Mouse (Mus musculus) ovary, postnatal 10 days (tissue): ENCODE data around the gene Hoxc13.

Source experiments
- DNase-seq: peaks from one replicate; pipeline ENCODE4 v3.0.0; 2022; ENCODE audit warnings: low spot score

Gene Hoxc13

DNA sequence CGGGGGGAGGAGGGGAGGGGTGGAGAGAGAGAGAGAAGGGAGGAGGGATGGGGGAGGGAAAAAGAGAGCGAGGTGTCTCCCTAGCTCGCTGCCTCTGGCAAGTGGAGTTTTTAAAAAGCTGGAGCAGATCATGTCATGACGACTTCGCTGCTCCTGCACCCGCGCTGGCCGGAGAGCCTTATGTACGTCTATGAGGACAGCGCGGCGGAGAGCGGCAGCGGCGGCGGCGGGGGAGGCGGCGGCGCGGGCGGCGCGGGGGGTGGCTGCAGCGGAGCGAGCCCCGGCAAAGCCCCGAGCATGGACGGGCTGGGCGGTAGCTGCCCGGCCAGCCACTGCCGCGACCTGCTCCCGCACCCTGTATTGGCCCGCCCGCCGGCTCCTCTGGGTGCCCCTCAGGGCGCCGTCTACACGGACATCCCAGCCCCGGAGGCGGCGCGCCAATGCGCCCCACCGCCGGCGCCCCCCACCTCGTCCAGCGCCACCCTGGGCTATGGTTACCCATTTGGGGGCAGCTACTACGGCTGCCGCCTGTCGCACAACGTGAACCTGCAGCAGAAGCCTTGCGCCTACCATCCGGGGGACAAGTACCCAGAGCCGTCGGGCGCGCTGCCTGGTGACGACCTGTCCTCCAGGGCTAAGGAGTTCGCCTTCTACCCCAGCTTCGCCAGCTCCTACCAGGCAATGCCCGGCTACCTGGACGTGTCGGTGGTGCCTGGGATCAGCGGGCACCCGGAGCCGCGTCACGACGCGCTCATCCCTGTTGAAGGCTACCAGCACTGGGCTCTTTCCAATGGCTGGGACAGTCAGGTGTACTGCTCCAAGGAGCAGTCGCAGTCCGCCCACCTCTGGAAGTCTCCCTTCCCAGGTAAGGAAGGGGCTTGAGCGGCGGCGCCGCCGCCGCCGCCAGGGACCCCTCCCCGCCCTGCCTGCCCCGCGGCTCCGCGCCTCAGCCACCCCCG is at the start of gene Hoxc13:
Hoxc13 (plus strand) TSS at position 51 of the 959 bp plus-strand sequence.
- no peak for DNase-seq

- DNase-seq, result no peak
These were observed 35.1 kb upstream of the Hoxc13 start for GRCm38 (mm10) chr15:102885803-102886202.

GRCm38 (mm10) chr15:102895115-102895514 is 25.8 kb upstream of the Hoxc13 start:
- DNase-seq, result no peak

DNA sequence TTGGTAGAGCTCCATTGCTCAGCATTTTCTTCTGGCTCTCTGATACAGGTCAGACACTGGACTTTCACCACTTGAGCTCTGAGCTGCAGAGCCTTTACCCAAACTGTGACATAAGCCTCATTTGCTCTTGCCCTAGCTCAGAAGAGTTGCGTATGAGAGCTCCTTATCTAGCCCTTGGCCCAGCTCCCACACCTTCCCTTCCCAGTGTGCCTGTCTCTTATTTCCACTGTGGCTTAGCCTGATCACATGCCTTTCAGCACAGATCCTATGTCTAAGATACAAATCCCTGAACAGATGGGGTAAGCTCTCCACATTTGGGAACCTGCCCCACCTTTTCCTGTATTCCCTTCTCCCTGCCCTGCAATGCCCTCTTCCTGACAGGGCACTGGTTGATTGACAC is 16.0 kb upstream of the Hoxc13 start:
- no peak for DNase-seq

DNA sequence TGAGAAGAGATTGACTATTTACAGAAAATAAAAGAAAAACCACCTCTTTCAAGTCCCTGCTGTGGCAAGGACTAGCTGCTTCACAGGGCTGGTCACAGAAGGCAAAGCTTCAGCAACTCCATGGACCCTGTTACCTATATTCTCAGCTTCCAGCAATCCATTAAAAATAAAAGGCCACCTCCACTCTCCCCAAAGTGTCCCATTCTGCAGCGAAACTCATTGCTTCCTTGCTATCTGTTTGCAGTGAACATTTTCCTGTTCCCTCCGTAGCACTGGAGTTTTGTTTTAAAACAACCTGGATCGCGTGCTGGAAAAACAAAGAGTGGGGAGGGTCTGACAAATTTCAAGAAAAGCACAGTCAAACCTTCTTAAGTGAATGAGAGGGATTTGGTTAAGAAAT is 11.4 kb upstream of the Hoxc13 start:
- DNase-seq, result no peak

- DNase-seq, result no peak
These were observed 10.9 kb upstream of the Hoxc13 start for GRCm38 (mm10) chr15:102910038-102910437.

- DNase-seq, result no peak
These were observed 10.3 kb upstream of the Hoxc13 start for GRCm38 (mm10) chr15:102910496-102911095.

DNA sequence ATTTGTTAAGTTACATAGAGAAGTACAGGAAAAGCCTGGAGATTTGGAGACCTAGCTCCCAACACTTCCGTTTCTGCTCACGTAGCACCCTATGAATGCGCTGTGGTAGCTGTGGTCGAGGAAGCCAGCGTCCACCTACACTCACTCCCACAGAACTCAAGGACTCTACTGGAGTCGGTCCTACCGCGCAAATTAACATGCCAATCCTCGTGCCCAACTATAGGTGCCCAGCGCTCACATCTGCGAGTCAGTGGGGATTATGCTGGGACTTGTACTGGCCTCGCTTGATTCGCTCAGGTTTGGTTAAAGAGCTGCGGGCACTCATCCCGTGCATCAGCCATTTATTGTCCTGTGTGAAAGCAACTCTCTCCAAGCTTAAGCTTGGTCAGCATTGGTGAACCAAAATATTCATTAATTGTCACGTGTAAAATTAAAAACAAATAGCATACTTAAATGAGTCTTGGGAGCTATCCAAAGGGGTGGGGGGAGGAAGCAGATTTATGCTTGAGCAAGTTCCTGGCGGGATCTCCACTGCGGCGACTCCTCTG is 7.8 kb upstream of the Hoxc13 start:
- DNase-seq, result no peak

GRCm38 (mm10) chr15:102917972-102918572 is 2.8 kb upstream of the Hoxc13 start:
- no peak for DNase-seq

DNA sequence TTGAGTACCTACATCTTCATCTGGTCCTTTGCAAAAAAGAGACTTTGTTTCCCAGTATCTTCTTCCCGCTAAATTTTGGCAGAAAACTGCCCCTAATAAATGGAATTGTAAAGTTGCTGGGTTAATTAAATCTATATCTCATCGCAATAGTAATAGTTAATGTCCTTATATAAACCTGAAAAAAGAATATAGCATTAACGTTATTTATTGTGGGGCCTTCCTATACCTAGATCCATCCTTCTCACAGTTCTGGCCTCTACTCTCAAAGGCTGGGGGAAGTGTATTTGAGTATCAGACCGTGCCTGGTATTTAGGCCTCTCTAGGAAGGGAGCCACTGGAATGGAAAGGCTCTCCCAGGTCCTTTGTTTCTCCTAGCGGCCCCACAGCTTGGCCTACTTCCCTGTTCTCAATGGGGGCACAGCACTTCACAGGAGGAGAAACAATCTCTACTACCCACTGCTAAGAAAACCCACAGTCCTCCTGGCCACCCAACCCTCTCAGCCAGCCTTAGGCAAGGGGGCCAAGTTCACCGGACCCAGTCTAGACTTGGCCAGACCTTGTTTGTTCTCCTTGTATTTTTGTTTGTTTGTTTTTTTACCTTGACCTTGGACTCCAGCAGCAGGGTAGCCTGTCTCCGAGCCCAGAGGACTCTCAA is 2.2 kb upstream of the Hoxc13 start:
- no peak for DNase-seq

DNA sequence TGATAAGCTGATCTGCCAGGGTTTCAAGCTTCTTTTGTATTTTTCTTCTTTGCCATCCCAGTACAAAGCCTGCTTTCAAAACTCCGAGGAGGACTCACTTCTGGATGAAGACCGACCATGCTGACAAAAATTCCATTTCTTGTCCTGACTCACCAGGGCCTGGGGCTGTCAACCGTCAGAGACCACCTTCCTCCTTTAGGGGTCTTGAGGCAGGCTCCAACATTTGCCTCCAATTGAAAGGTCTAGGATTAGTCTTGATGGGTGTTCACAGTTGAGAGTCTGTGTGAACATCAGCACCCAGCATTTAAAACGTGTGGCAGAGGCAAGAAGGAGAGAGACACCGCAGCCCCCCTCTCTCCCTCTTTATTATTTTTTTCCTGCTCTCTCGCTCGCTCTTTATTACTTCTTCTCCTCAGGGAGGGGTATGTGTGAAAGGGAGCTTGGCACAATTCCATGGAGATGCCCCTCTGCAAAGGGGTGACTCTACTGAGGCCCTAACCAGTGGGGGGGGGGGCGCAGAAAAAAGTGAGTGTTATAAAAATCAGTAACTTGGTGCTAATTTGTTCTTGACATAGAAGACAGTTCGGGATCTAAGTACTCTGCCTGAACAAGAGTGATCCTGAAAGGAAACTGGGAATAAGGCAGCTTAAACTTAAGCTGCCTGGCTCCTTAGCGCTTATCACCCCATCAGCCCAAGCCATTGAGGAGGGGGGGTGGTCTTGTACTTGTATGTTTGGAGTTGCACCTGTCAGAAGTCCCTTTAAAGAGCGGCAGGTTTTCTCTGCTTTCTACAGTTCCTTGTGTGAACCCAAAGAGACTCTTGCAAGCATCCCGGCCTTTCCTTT is 1.3 kb upstream of the Hoxc13 start:
- no peak for DNase-seq

- DNase-seq, result no peak
These were observed 284 bp upstream of the Hoxc13 start for GRCm38 (mm10) chr15:102920619-102921018.

DNA sequence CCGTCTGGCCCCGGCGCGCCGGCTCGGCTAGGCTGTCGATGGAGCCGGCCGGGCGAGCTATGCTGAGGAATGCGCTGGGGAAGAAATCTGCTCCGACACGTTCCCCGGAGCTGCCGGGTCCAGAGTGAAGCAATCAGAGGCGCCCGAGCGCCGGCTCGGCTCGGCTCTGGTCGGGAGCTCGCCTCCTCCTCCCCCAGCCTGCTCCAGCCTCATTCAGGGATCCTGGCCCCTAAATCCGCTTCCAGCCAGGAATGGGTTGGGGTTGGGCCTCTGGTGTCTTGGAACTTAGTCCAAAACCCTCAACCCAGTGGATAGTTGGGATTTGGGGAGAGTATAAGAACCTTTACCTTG is 1.1 kb downstream of the Hoxc13 start:
- no peak for DNase-seq

DNA sequence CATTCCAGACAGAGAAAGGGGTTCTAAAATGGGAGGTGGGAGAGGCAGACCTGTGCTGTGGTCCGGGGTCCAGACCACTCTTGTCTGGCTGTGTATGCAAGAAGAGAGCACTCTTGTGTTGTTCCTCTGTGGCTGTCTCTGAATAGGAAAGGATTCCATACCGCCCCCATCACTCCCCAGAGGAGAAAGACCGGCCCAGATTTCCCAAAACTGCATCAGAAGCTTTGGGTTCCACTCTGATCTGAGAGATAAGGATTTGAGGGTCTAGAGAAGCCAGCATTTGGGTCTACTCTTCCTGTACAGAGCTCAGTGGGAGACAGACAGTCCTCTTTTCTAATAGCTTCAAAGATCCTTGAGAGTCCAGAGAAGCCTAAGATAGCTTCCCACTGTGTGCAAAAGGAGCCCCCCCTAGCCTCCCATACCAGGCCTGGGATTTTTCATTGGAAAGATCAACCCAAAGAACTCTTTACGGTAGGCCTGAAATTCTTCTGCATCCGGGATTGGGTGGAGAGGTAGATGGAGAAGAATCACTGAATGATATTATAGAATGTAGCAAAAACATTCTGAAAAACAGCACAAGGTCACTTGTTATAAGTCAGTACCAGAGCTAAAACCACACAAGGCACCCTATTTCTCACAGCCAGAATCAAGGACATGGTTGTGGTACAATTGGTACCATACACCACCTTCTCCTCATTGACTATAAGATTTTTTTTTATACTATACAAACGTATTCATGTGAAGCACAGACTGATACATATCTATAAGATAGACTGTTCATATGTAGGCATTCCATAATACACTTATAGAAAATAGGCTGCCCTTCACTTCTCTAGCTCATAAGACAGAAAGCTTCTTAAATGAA is 2.0 kb downstream of the Hoxc13 start:
- DNase-seq, result no peak

DNA sequence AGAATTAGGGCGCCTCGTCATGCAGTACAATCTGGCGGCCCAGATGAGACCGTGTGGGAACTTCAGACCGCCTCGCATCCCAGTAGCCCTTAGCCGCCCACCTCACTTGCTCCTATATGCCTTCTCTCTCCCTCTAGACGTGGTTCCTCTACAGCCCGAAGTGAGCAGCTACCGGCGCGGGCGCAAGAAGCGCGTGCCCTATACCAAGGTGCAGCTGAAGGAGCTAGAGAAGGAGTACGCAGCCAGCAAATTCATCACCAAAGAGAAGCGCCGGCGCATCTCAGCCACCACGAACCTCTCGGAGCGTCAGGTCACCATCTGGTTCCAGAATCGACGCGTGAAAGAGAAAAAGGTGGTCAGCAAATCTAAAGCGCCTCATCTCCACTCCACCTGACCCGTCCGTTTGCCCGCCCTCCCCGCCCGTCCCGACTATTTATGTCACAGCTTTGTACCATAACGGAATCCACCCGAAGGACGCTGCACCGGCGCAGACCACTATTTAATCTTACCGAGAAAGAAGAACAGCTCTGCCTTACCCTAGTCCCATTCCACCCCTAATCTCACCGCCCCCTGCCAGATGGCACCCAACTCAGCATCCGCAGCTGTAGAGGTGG is 6.2 kb downstream of the Hoxc13 start:
- DNase-seq, result no peak

- DNase-seq, result no peak
These were observed 10.9 kb downstream of the Hoxc13 start for GRCm38 (mm10) chr15:102931706-102932358.

GRCm38 (mm10) chr15:102934438-102934837 is 13.5 kb downstream of the Hoxc13 start:
- DNase-seq, result no peak

- no peak for DNase-seq
These were observed 14.0 kb downstream of the Hoxc13 start for GRCm38 (mm10) chr15:102934897-102935296.

- DNase-seq, result no peak
These were observed 15.5 kb downstream of the Hoxc13 start, which contains the start of gene Hoxc12 for GRCm38 (mm10) chr15:102936279-102936972. Hoxc12 (plus strand) TSS chr15:102936757.
